Comparison of ENCODE assay signal across 15 mouse cellular contexts in the genomic region with DNA sequence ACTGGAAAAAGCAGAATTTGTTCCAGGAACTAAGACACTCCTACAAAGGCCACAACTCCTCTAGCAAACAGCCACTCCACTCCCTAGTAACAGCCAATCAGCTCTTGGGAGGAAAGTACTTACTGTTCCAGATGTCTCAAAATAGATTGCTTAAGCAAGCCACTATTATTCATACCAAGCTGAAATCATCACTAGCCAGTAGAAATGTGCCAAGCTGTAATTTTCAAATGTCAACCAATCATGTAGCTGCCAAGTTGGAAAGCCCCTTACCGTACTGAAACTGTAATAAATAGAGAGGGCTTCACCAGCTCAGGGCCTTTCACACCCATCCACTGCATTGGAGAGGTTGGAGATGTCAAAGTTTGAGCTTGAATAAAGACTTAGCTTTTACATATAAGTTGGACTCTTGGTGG.
DNase-seq lines count a peak whose midpoint lies in the region; ATAC-seq and TF ChIP-seq lines count a peak whose summit lies in the region.
"Had no signal": no experiment of that assay in that cellular context is flagged by ENCODE, and none has a peak within 500 bp of the region (broad histone marks: within the 10 kb centered on the region; RNA-seq: fewer than 3 reads in every experiment).

No protein-coding gene starts in this region.

- no peaks in the 10 kb centered on the region for H3K27me3 ChIP-seq in kidney, postnatal 0 days (ENCODE audit: insufficient read depth, low read length)
- H3K27me3 ChIP-seq in kidney, embryonic 16.5 days (ENCODE audit: insufficient read depth, low read length), result no peaks in the 10 kb centered on the region
- no peaks in the 10 kb centered on the region for H3K27me3 ChIP-seq in intestine, embryonic 15.5 days (replicated peaks)
- H3K27me3 ChIP-seq: limb, embryonic 12.5 days; Patski; stomach, embryonic 15.5 days had no signal

- no peak overlapping the region for H3K4me2 ChIP-seq in kidney, postnatal 0 days (ENCODE audit: low read length)
- H3K4me2 ChIP-seq in kidney, embryonic 16.5 days (replicated peaks; ENCODE audit: low read depth, low read length), result no peak overlapping the region
- no peak overlapping the region for H3K4me2 ChIP-seq in intestine, embryonic 15.5 days (replicated peaks)
- H3K4me2 ChIP-seq: limb, embryonic 12.5 days; stomach, embryonic 15.5 days had no signal

- 0 out of 2 replicates have a peak, but pooled peaks cover 4% of the 10 kb centered on the region for H3K9me3 ChIP-seq in kidney, postnatal 0 days (replicated peaks; ENCODE audit: low read length)
- peaks cover 9% of the 10 kb centered on the region for H3K9me3 ChIP-seq in kidney, embryonic 16.5 days (ENCODE audit: low read length)
- no peaks in the 10 kb centered on the region for H3K9me3 ChIP-seq in intestine, embryonic 15.5 days
- H3K9me3 ChIP-seq: stomach, embryonic 15.5 days had no signal

- ATAC-seq in kidney, postnatal 0 days (replicated peaks; ENCODE audit: low FRiP score, low read depth), result no peak; the same call in 1 of the 2 replicates
- no peak for ATAC-seq in kidney, embryonic 16.5 days (ENCODE audit: low FRiP score, low TSS enrichment)
- ATAC-seq in CD4-positive, CD25-positive, alpha-beta regulatory T cell, adult 4 months, result peak; percentile 88
- no peak for ATAC-seq in intestine, embryonic 15.5 days
- ATAC-seq: Patski had no signal

- no peak overlapping the region for H3K9ac ChIP-seq in kidney, postnatal 0 days (ENCODE audit: low read depth, low read length)
- no peak overlapping the region for H3K9ac ChIP-seq in kidney, embryonic 16.5 days (replicated peaks; ENCODE audit: low read length)
- H3K9ac ChIP-seq in intestine, embryonic 15.5 days, result no peak overlapping the region
- H3K9ac ChIP-seq: limb, embryonic 12.5 days; stomach, embryonic 15.5 days had no signal

- H3K27ac ChIP-seq in kidney, postnatal 0 days, result no peak overlapping the region
- no peak overlapping the region for H3K27ac ChIP-seq in kidney, embryonic 16.5 days (ENCODE audit: low read length)
- no peak overlapping the region for H3K27ac ChIP-seq in intestine, embryonic 15.5 days
- H3K27ac ChIP-seq: limb, embryonic 12.5 days; stomach, embryonic 15.5 days had no signal

- no peaks in the 10 kb centered on the region for H3K36me3 ChIP-seq in kidney, postnatal 0 days (ENCODE audit: insufficient read depth, low read length)
- H3K36me3 ChIP-seq in kidney, embryonic 16.5 days (ENCODE audit: insufficient read depth, low read length), result no peaks in the 10 kb centered on the region
- no peaks in the 10 kb centered on the region for H3K36me3 ChIP-seq in intestine, embryonic 15.5 days
- H3K36me3 ChIP-seq: limb, embryonic 12.5 days; stomach, embryonic 15.5 days had no signal

- H3K4me1 ChIP-seq in kidney, postnatal 0 days (replicated peaks; ENCODE audit: insufficient read depth, low read length), result no peaks in the 10 kb centered on the region
- H3K4me1 ChIP-seq in kidney, embryonic 16.5 days (ENCODE audit: insufficient read depth, low read length), result no peaks in the 10 kb centered on the region
- no peaks in the 10 kb centered on the region for H3K4me1 ChIP-seq in intestine, embryonic 15.5 days (replicated peaks)
- H3K4me1 ChIP-seq: limb, embryonic 12.5 days; stomach, embryonic 15.5 days had no signal

- DNase-seq in kidney, postnatal 0 days (ENCODE audit: low spot score), result peak; percentile 46
- DNase-seq in A20 (ENCODE audit: low read depth, low spot score), result peak; percentile 51
- DNase-seq in lung, postnatal 36 days, result peak; percentile 40
- no peak for DNase-seq in thymus, postnatal 25 days
- DNase-seq in right cerebral cortex, adult 18-20 months, result no peak
- DNase-seq: adrenal gland, postnatal 36 days; cerebellum, adult 2 months; kidney, adult 11 months; retina, postnatal 1 day had no signal

- no peak overlapping the region for H3K4me3 ChIP-seq in kidney, postnatal 0 days (replicated peaks; ENCODE audit: low read depth, low read length)
- H3K4me3 ChIP-seq in kidney, embryonic 16.5 days (ENCODE audit: low read length), result no peak overlapping the region
- H3K4me3 ChIP-seq in intestine, embryonic 15.5 days (replicated peaks), result no peak overlapping the region
- H3K4me3 ChIP-seq: limb, embryonic 12.5 days; stomach, embryonic 15.5 days had no signal

- TF ChIP-seq CTCF in kidney, postnatal 0 days (IDR thresholded peaks at IDR 0.05; ENCODE audit: low read depth), result no peak

- WGBS in kidney, postnatal 0 days, result 39% methylated on average over 1 of the region's 1 CpGs
- WGBS in kidney, embryonic 16.5 days, result 58% methylated on average over 1 of the region's 1 CpGs
- WGBS in intestine, embryonic 15.5 days, result 75% methylated on average over 1 of the region's 1 CpGs

Comparison
In these comparisons a context has a peak if more than half of its experiments do, and no peak if none do; other contexts are left out.
1. DNase-seq: peak in kidney, postnatal 0 days (single experiment), A20 (single experiment) and lung, postnatal 36 days (single experiment); none in thymus, postnatal 25 days (single experiment) and right cerebral cortex, adult 18-20 months (single experiment).